Mouse (Mus musculus) spleen, adult 18-20 months (tissue): ENCODE data around the gene Disp2.

Experiments
- DNase-seq, 2 experiments: peaks; one replicate each; pipeline ENCODE4 v3.0.0; 2022; ENCODE audit warnings: mixed read lengths in 2 of 2

Disp2 gene

GRCm38 (mm10) chr2:118760311-118761025 is 19.1 kb upstream of the Disp2 start:
- no peak for DNase-seq

DNA sequence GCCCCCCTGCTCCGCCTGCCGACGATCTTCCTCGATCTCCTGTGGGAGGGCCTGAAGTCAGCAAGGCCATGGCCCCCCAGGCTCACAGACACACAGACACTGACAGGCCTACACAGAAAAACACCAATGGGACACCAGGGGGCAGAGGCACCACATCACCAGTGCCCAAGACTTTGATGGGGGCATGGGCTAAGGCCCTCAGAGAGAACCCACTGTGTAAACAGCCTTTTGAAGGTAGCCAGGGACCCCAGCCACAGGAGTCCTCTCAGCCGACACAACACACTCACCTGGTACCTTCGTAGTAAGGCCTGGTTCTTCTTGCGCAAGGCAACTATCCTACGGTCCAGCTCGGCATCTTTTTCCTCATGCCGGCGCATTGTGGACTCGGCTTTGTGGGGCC is 18.2 kb upstream of the Disp2 start:
- DNase-seq, result no peak

DNA sequence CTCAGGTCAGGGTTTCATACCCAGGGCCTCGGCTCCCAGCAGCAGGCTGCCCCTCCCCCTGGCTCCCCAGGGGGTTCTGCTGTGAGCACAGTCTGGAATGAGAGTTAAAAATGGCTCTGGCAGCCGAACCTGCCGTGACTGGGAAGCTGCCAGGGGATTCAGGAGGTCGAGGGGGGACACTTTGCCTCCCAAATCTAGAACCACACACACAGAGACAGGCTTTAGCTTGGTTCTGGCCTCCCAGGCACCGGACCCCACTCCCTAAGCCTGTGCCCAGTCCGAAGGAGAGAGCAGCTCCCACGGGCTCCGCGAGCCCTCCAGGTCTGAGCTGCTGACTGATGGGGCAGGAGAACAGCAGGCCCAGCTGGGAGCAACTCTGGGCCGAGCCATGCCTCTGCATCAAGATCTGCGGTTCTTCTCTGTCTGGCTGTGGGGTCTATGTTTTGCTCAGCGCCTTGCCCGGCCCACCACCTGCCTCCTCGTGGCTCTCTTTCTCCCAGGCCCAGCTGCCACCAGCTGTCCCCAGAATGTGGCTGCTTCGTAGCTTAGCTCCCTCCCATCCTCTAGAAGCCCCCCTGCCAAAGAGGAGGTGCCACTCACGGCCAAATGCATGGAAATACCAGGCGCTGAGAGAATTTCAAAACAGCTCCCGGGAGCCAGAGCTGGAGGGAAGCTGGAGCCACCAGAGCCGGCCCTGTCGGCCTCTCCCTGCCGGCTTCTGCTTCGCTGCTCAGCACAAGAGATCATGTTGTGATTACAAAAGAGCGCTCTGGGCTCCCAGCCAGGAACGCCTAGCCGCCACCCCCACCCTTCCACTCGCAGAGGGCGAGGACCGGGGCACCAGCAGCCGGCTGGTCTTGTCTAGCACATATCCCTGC is 17.4 kb upstream of the Disp2 start, which contains the start of gene Ccdc9b:
TSS of gene Ccdc9b (minus strand) at position 756 of the 878 bp plus-strand sequence.
- peak; percentile 51 to 54 for DNase-seq

DNA sequence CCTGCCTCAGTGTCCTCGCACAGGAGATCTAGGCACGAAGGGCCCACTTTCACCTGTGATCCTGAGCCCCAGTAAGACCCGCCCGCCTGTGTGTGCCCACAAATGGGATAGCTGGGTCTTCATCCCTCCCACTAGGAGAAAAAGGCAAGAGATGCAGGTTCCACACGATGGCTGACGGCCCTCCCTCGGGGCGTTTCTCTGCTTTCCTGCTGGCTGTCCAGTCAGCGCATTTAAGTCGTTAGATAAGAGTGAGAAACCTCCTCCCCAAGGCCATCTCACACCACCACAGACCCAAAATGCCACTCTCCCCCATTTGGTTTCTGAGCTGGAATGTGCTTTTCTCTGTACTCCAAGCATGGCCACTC is 16.8 kb upstream of the Disp2 start:
- no peak for DNase-seq

DNA sequence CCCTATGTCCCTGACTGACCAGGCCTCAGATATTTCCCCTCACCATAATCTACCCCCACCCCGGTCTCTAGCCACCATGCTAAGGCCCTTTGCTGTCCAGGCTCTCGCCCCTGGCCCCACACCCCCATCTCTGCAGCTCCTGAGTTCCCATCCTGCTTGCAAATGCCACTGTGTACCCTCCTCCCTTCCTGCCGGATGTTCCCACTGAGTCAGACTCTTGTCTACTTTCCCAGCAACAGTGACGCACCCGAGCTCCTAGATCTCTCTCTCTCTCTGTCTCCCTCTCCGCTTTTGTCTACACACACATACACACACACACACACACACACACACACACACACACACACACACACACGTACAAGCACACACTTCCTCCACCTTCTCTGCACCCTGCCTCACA is 16.1 kb upstream of the Disp2 start:
- no peak for DNase-seq

DNA sequence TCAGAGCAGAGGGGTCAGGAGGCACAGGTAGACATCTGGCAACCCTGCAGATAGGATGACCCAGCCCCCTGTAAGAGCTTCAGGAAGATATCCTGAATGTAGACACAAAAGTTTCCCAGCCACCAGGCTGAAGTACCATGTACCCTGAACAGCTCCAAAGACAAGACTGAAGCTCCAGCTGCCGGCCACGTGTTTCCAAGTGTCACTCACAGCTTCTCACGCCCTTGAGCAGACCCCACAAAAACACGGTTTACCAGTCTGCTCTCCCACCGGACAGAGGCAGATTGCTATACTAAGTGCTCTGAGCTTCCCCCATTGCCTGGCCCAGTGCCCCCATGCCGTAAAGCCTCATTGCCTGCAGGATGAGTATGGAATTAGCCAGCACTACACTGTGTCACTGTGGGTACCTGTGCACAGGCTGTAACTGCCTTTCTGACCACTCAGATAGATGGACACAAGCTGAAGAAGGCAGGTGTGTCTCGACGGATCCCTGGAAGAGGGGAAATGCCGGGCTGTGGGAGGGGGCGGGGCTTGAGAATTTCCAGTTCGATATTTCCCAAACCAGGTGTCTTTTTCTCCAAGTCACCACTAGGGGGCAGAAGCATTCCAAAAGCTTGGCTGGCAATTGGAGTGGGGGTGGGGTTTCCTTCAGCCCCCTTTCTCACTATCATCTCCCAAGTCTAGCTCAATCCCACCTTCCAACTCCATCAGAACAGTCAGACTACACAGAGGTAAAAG is 15.3 kb upstream of the Disp2 start:
- DNase-seq, result peak in 1 of 2 experiments; percentile 41

GRCm38 (mm10) chr2:118764875-118765274 is 14.6 kb upstream of the Disp2 start:
- DNase-seq, result no peak

DNA sequence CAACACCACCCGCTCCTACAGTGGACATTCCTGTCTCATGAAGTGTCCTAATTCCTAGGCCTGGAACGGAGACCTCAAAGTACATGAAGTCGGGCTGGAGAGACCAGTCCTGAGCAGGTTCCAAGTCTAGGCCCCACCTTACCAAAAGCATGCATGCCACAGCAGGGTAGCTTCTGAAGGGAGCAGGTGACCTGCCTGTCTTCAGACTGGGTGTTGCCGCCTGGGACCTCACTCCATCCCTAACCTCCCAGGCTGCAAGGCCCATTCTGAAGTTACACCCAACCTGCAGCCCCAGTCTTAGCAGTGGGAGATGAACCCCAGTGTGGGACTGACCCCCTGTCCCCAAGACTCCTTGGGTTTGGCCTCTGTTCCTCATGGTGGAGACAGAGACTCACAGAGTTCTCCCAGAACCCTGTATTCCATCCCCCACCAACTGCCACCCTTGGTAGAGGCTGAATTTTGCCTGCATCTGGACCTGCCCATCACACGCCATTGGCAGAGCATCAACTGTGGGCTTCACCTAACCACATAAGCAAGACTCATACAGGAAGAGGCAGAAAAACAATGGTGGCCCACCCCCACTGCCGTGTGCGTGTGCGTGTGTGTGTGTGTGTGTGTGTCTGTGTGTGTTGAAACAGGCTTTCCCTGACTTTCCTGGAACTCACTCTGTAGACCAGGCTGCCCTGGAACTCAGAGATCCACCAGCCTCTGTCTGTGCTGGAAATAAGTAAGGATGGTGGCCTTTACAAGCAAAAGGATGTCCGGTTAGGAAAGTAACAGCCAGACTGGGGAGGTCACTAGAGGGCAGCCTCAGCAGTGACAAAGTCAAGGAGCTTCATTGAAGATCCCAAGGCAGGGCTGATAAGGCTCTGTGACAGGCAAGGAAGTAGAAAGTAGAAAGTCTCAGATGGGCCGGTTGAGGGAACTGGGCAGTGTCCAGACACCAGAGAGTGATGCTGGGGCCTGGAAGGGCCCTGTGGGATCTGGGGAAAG is 13.2 kb upstream of the Disp2 start:
- DNase-seq, result no peak

DNA sequence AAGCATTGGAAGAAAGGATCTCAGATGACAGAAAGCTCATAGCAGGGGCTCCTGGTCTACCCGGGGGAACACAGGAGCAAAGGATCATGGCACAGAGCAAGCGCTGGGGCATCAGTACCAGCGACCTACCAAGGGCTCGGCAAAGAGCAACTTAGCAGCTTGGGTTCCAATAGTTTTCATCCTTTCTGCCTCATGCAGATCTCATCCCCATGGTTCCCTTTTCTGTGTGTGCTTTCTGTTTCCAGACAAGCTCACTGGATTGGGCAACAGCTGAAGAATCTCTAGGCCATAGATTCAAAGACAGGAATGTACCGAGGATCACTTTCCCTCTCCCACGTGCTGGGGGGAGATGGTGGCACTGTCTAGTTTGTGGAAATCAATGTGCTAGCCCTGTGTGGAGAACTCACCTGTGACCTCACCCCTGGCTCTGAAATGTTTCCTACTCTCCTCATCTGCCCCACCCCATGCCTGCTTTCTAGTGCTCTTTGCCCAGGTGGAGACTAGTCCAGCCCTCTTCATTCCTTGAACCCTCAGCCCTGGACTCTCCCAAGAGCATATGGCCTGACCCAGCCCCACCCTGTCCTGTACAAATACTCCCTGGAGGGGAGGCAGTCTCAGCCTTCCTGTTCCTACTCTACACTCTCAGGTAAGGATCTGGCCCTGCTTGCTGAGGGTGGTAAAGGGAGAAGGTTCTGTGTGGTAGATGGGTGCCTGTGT is 7.2 kb upstream of the Disp2 start, which contains the start of gene Phgr1:
TSS of gene Phgr1 (plus strand) at position 612 of the 717 bp plus-strand sequence.
- DNase-seq, result no peak

DNA sequence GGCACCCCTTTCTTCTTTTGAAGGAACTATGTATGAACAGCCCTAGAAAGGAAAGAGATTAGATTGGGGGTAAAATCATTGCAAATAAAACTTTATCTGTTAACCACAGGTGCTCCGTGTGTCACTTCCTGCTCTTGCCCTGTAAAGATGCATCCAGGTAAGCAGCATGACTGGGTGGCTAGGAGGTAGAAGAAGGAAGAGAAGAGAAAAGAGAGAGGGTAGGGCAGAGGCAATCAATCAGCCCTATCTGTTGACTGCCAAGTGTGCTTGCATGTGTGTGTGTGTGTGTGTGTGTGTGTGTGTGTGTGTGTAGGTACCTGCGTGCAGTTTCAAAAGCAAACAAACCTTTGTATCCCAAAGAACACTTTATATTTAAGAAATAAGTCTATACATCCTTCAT is 5.0 kb upstream of the Disp2 start:
- DNase-seq, result no peak

- DNase-seq, result no peak
Observed at GRCm38 (mm10) chr2:118775396-118775795, 4.1 kb upstream of the Disp2 start.

DNA sequence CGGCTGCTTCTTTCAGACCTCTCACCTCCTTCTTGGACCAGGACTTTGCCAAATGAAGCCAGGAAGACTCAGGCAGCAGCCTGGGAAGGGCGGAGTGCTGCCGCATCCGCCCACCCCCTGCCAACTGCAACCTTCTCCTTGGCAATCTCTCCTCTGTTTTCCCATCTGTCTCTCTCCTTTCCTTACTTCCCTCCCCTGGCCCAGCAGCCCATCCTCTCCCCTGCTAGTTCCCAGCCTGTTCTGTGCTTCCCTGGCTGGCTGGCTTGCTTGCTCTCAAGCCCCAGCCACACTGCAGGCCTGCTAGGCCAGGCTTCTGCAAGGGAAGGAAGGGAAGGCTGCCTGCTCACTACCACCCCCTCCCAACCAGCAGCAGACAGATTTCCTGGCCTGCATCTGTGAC is 3.7 kb upstream of the Disp2 start:
- DNase-seq, result no peak

GRCm38 (mm10) chr2:118776295-118776694 is 3.2 kb upstream of the Disp2 start:
- DNase-seq, result no peak

DNA sequence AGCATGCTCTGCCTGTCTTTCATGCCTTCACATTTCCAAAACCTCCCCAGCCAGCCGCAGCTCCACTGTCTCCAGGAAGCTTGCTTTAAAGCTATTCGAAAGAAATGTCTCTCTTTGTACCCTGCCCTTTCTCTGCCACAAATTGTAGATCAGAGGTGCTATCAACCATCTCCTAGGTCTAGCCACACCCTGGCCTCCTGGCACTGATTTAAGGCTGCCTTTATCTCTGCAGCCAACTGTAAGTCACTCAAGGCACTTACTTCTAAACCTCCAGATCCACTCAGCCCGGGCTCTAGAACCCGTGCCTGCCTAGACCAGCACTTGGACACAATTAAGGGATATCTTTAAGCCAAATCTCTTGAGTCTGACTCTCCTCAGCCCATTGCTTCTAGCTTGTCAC is 1.1 kb upstream of the Disp2 start:
- no peak for DNase-seq

GRCm38 (mm10) chr2:118779065-118779464 is 454 bp upstream of the Disp2 start:
- no peak for DNase-seq

DNA sequence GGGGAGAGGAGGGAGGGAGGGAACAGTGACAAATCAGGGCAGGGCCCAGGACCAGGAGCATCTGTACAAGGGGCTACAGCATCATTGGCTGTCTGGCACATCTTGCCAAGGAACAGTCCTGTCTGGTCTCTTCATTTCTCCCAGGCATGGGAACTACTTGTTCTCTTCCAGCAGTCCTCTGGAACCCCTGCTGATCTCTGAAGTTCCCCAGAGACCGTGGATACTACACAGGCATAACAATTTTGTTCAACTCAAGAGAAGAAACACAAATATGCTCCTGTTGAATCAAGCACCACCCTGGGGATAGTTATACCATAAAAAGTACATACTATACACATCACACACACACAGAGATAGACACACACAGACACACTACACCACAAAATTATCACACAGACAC is 1.6 kb downstream of the Disp2 start:
- DNase-seq, result no peak

GRCm38 (mm10) chr2:118782303-118782702 is 2.8 kb downstream of the Disp2 start:
- DNase-seq, result no peak

GRCm38 (mm10) chr2:118783093-118783492 is 3.6 kb downstream of the Disp2 start:
- DNase-seq, result no peak

DNA sequence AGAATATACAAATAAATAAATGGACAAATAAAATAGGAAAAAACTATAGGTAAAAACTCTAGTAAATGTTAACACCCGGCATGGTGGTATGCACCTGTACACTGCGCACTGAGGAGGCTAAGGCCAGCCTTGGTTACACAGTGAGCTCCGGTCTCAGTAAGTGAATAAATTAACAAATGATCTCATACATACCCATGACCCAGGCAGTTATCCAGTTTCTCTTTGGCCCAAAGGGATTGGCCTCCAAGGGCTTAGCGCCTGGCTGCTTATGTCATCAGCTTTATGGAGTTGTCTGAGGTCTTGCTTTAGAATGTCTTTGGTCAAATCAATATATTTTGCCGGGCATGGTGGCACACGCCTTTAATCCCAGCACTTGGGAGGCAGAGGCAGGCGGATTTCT is 4.1 kb downstream of the Disp2 start:
- no peak for DNase-seq

- no peak for DNase-seq
Observed at GRCm38 (mm10) chr2:118786525-118786924, 7.0 kb downstream of the Disp2 start.

- DNase-seq, result no peak
Observed at GRCm38 (mm10) chr2:118789501-118789900, 10.0 kb downstream of the Disp2 start.

- no peak for DNase-seq
Observed at GRCm38 (mm10) chr2:118790221-118790550, 10.7 kb downstream of the Disp2 start.
